Mouse (Mus musculus) forebrain, embryonic 14.5 days (tissue): Measurements from ENCODE around the gene Parn. TPM values are rescaled to one million over a fixed set of nuclear protein-coding genes. Genes with fewer than 3 reads are reported as not detected.
"Not testable (repeated sequence)": the region's sequence is repeated elsewhere in the genome, so short reads cannot be mapped to it uniquely, and the experiment has no call there.

Experiments
- ATAC-seq: fragments of 200-750 bp; cut with Nextera tagmentation; 2 replicates; pipeline ENCODE4 v1.8.0; 2017; ENCODE audit warnings: mild to moderate bottlenecking, moderate library complexity
- DNase-seq: peaks from one replicate; pipeline ENCODE4 v3.0.0-alpha.2; 2015; ENCODE audit warnings: low spot score
- H3K27ac ChIP-seq: fragments of 300-500 bp; sonication (generic); 2 replicates; pipeline ENCODE4 v1.5.1; 2014; ENCODE audit warnings: low read depth, mild to moderate bottlenecking, control low read depth, low read length, moderate library complexity
- H3K27me3 ChIP-seq: fragments of 300-500 bp; sonication (generic); replicated peaks from 2 replicates; pipeline ENCODE4 v1.6.1; 2014; ENCODE audit warnings: low read length, control low read depth, mixed read lengths; ENCODE audit not compliant: control insufficient read depth, insufficient read depth
- H3K36me3 ChIP-seq: fragments of 300-500 bp; sonication (generic); 2 replicates; pipeline ENCODE4 v1.6.1; 2014; ENCODE audit warnings: low read length, control low read depth; ENCODE audit not compliant: control insufficient read depth, insufficient read depth
- H3K4me1 ChIP-seq: fragments of 300-500 bp; sonication (generic); 2 replicates; pipeline ENCODE4 v1.6.1; 2014; ENCODE audit warnings: antibody characterized with exemption, low read length, control low read depth; ENCODE audit not compliant: control insufficient read depth, insufficient read depth
- H3K4me2 ChIP-seq: fragments of 300-500 bp; sonication (generic); 2 replicates; pipeline ENCODE4 v1.6.1; 2014; ENCODE audit warnings: mild to moderate bottlenecking, control low read depth, low read length
- H3K4me3 ChIP-seq: fragments of 300-500 bp; sonication (generic); 2 replicates; pipeline ENCODE4 v1.5.1; 2014; ENCODE audit warnings: low read depth, low read length, control low read depth
- H3K9ac ChIP-seq: fragments of 300-500 bp; sonication (generic); 2 replicates; pipeline ENCODE4 v1.6.1; 2014; ENCODE audit warnings: mild to moderate bottlenecking, low read length, control low read depth, moderate library complexity
- H3K9me3 ChIP-seq: fragments of 300-500 bp; sonication (generic); replicated peaks from 2 replicates; pipeline ENCODE4 v1.6.1; 2016; ENCODE audit warnings: low read length, control low read depth, mixed read lengths; ENCODE audit not compliant: control insufficient read depth
- WGBS: fragments of 180-500 bp; shearing (Covaris S2); extraction: QIAGEN DNeasy Blood & Tissue Kit; methylation state at CpG from one replicate; pipeline ENCODE4 v1.1.7; 2014; 5-methylcytosine and 5-hydroxymethylcytosine counted together
- polyA plus RNA-seq: library from polyadenylated mRNA; unstranded; fragments of >200 nt; fragmentation: Nextera tagmentation; extraction: Ambion mirVana; gene quantifications from 2 replicates; pipeline ENCODE4 v1.2.1, GENCODE M21; 2014

Parn gene
- polyA plus RNA-seq, 1 experiment from 2014 or later: 34.4 TPM

- no peak for DNase-seq
- H3K9ac ChIP-seq: no peak overlapping the region
- H3K4me1 ChIP-seq: no peaks in the 10 kb centered on the region
- no peak overlapping the region for H3K4me3 ChIP-seq
- no peak overlapping the region for H3K4me2 ChIP-seq
- 97% methylated on average over 3 of the region's 3 CpGs for WGBS
- no peak for ATAC-seq
- H3K9me3 ChIP-seq: no peaks in the 10 kb centered on the region
- no peak overlapping the region for H3K27ac ChIP-seq
- no peaks in the 10 kb centered on the region for H3K27me3 ChIP-seq
- H3K36me3 ChIP-seq: peaks cover 28% of the 10 kb centered on the region
Observed at GRCm38 (mm10) chr16:13644474-13644873, 23.5 kb downstream of the Parn start.

GRCm38 (mm10) chr16:13640064-13640463 lies 27.9 kb downstream of the Parn start:
- H3K27me3 ChIP-seq: no peaks in the 10 kb centered on the region
- no peak overlapping the region for H3K9ac ChIP-seq
- 80% methylated on average over 7 of the region's 7 CpGs for WGBS
- H3K4me3 ChIP-seq: no peak overlapping the region
- ATAC-seq (no peak), DNase-seq (no peak)
- peaks cover 22% of the 10 kb centered on the region; the same call in 1 of the 2 replicates for H3K36me3 ChIP-seq
- no peaks in the 10 kb centered on the region for H3K9me3 ChIP-seq
- H3K4me2 ChIP-seq: no peak overlapping the region
- H3K4me1 ChIP-seq: no peaks in the 10 kb centered on the region
- H3K27ac ChIP-seq: no peak overlapping the region

DNA sequence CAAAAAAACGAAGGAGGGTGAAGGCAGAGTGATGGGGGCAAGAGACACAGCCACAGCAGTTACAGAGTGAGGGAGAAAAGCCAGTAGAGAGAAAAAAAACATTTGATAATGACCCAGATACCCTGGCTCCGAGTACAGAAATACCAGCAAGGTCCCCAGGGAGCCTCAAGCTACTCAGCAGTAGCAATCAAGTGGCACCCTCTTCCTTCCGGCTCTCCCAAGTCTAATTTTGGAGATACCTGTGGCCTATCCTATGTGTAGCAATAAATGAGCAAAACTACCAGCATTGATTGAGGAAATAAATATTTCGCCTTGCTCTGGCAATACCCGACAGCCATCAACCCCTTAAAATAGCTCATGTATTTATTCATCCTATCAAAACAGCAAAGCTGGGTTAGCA lies 28.5 kb downstream of the Parn start:
- Histone ChIP-seq H3K4me3 (no peak overlapping the region), H3K4me1 (no peaks in the 10 kb centered on the region), H3K9me3 (no peaks in the 10 kb centered on the region), H3K9ac (no peak overlapping the region), H3K4me2 (no peak overlapping the region), H3K27ac (no peak overlapping the region), H3K36me3 (peaks cover 17% of the 10 kb centered on the region; the same call in 1 of the 2 replicates), H3K27me3 (no peaks in the 10 kb centered on the region)
- no peak for ATAC-seq
- no peak for DNase-seq
- WGBS: 92% methylated on average over 5 of the region's 5 CpGs

DNA sequence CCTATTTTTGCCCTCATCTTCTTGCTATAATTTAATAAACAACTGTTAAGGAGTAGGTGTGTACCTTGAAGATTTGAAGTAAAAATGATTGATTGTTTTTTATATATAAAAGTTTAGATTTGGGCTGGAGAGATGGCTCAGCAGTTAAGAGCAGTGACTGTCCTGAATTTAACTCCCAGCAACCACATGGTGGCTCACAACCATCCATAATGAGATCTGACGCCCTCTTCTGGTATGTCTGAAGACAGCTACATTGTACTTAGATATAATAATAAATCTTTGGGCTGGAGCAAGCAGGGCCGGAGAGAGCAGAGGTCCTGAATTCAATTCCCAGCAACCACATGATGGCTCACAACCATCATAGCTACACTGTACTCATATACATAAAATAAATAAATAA lies 29.8 kb downstream of the Parn start:
- H3K27me3 ChIP-seq, H3K27ac ChIP-seq, H3K9me3 ChIP-seq, H3K4me2 ChIP-seq, H3K4me3 ChIP-seq, DNase-seq, ATAC-seq, H3K4me1 ChIP-seq, H3K9ac ChIP-seq: not testable (repeated sequence)
- 43% methylated on average over 2 of the region's 2 CpGs for WGBS
- peaks cover 23% of the 10 kb centered on the region; the same call in 1 of the 2 replicates for H3K36me3 ChIP-seq

GRCm38 (mm10) chr16:13628345-13628744 lies 39.6 kb downstream of the Parn start:
- H3K27me3 ChIP-seq: no peaks in the 10 kb centered on the region
- H3K9ac ChIP-seq: no peak overlapping the region
- DNase-seq (peak; percentile 49), ATAC-seq (no peak)
- no peaks in the 10 kb centered on the region for H3K4me1 ChIP-seq
- H3K9me3 ChIP-seq: no peaks in the 10 kb centered on the region
- no peak overlapping the region for H3K27ac ChIP-seq
- WGBS: 45% methylated on average over 5 of the region's 5 CpGs
- peaks cover 44% of the 10 kb centered on the region for H3K36me3 ChIP-seq
- H3K4me2 ChIP-seq: no peak overlapping the region
- H3K4me3 ChIP-seq: no peak overlapping the region

DNA sequence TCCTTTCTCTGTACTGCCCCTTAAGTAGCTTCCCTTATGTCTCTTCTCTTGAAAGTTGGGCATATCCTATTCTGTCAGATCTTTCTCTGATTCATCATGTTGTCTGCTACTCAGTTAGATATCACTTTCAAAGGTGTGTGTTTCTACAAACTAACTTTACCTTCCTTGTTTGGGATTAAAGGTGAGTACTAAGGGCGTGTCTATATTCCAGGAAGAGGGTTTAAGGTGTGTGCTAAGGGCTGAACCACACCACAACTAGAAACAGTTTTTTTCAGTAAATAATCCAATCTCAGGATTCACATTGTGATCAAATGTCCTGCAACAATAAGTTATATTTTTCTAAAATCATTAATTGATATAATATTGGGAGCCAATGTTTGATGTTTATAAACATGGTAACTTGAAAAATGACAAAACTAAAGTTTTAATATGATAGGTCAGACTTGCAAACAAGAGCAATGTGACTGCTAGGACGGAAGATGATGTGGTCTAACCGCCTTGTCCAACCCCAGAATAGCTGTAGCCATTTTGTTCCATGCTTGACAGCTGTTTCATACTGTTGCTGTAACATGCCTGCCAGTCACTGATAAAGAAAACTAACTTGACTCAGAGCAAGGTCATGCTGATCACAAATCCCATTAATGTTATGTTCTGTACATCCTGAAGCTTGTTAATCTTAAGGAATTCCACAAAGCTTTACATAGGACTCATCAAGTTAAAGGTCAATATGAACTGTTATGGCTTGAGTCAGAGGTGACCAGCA lies 46.0 kb downstream of the Parn start:
- no peak overlapping the region for H3K4me2 ChIP-seq
- no peaks in the 10 kb centered on the region for H3K27me3 ChIP-seq
- no peak overlapping the region for H3K9ac ChIP-seq
- peaks cover 37% of the 10 kb centered on the region for H3K36me3 ChIP-seq
- ATAC-seq (no peak), DNase-seq (no peak)
- no peak overlapping the region for H3K27ac ChIP-seq
- WGBS: 93% methylated on average over 3 of the region's 3 CpGs
- no peaks in the 10 kb centered on the region for H3K4me1 ChIP-seq
- H3K4me3 ChIP-seq: no peak overlapping the region
- H3K9me3 ChIP-seq: no peaks in the 10 kb centered on the region

DNA sequence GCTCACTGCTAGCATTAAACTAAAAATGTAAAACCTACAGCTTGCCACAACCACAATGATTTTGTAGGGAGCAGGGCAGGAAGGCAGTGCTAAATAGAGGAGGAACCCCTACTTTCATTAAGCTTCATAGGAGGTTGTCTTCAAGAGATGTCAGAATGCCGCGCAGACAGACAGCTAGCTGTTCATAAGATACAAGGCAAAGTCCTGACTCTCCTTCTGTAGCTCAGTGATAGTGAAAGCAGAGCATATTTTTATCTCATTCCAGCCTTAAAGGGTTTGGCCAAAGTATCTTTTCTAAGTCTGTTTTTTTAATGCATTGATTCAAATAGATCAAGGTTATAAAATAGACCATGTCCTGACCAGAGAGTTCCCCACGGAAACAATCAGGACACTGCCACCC lies 47.8 kb downstream of the Parn start:
- Histone ChIP-seq H3K4me3 (no peak overlapping the region), H3K27me3 (no peaks in the 10 kb centered on the region), H3K9ac (no peak overlapping the region), H3K4me2 (no peak overlapping the region), H3K36me3 (peaks cover 21% of the 10 kb centered on the region), H3K27ac (no peak overlapping the region), H3K9me3 (no peaks in the 10 kb centered on the region), H3K4me1 (no peaks in the 10 kb centered on the region)
- DNase-seq (no peak), ATAC-seq (no peak)
- 98% methylated on average over 3 of the region's 3 CpGs for WGBS

DNA sequence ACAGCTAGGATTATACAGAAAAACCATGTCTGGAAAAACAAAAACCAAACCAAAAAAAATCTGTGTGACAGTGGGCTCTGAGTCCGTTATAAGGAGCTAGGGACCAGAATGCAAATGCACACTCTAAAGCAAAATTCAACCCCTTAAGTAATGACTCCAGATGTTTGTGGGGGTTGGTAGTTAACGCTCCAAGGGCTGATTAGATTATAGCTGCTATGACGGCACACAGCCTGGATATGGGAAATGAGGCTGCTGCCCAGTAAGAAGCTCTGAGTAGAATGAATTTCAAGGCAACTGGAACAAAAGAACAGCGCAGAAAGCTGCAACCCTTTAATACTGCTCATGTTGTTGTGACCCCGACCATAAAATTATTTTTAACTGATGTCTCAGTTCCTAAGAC lies 52.7 kb downstream of the Parn start:
- Histone ChIP-seq H3K4me3 (no peak overlapping the region), H3K36me3 (peaks cover 13% of the 10 kb centered on the region; the same call in 1 of the 2 replicates), H3K27me3 (no peaks in the 10 kb centered on the region), H3K9me3 (no peaks in the 10 kb centered on the region), H3K4me2 (no peak overlapping the region), H3K9ac (no peak overlapping the region), H3K27ac (no peak overlapping the region), H3K4me1 (no peaks in the 10 kb centered on the region)
- peak; percentile 20 for DNase-seq
- WGBS: 70% methylated on average over 5 of the region's 5 CpGs
- no peak for ATAC-seq

- no peak overlapping the region for H3K9ac ChIP-seq
- 0 out of 2 replicates have a peak, but pooled peaks cover 4% of the 10 kb centered on the region for H3K4me1 ChIP-seq
- H3K9me3 ChIP-seq: no peaks in the 10 kb centered on the region
- WGBS: 89% methylated on average over 5 of the region's 5 CpGs
- no peak overlapping the region for H3K4me3 ChIP-seq
- no peaks in the 10 kb centered on the region for H3K27me3 ChIP-seq
- ATAC-seq (no peak), DNase-seq (no peak)
- H3K27ac ChIP-seq: no peak overlapping the region
- peaks cover 10% of the 10 kb centered on the region; the same call in 1 of the 2 replicates for H3K36me3 ChIP-seq
- H3K4me2 ChIP-seq: no peak overlapping the region
Observed at GRCm38 (mm10) chr16:13612571-13612970, 55.4 kb downstream of the Parn start.
